Mouse (Mus musculus) cerebellum, adult 2 months (tissue): ENCODE results near the gene Rtf2. TPM values are rescaled to one million over a fixed set of nuclear protein-coding genes. Genes with fewer than 3 reads are reported as not detected.

ENCODE experiments used
- DNase-seq, 2 experiments: peaks; one replicate each; pipeline ENCODE4 v3.0.0; 2021
- H3K27ac ChIP-seq: fragments of 200-500 bp; 2 replicates; pipeline ENCODE4 v1.5.1; 2012; ENCODE audit warnings: low read length, control low read depth, inconsistent platforms; ENCODE audit not compliant: insufficient read depth
- H3K27me3 ChIP-seq: fragments of 200-500 bp; 2 replicates; pipeline ENCODE4 v1.6.1; 2012; ENCODE audit warnings: inconsistent platforms, mild to moderate bottlenecking, low read length, moderate library complexity; ENCODE audit not compliant: control insufficient read depth, insufficient read depth
- H3K4me1 ChIP-seq: fragments of 200-500 bp; 2 replicates; pipeline ENCODE4 v1.6.1; 2011; ENCODE audit warnings: low read length; ENCODE audit not compliant: control insufficient read depth, insufficient read depth
- H3K4me3 ChIP-seq: fragments of 200-500 bp; replicated peaks from 2 replicates; pipeline ENCODE3; 2011; ENCODE audit warnings: mild to moderate bottlenecking, low read depth, low read length, control low read depth; ENCODE audit not compliant: insufficient read depth
- CTCF ChIP-seq: fragments of 200-500 bp; IDR thresholded peaks from 2 replicates; pipeline ENCODE4 v1.5.1; 2011; ENCODE audit warnings: low read depth, mild to moderate bottlenecking, control low read depth, low read length, moderate library complexity, borderline replicate concordance; ENCODE audit not compliant: insufficient read depth
- POLR2A ChIP-seq: fragments of 200-500 bp; IDR thresholded peaks from 2 replicates; pipeline ENCODE4 v1.6.1; 2011; ENCODE audit warnings: low read length, control low read depth, borderline replicate concordance; ENCODE audit not compliant: insufficient read depth
- WGBS: fragments of 180-500 bp; shearing (Covaris S2); methylation state at CpG from one replicate; pipeline ENCODE4 v1.1.7; 2018; 5-methylcytosine and 5-hydroxymethylcytosine counted together
- polyA plus RNA-seq: library from polyadenylated mRNA; depleted of rRNA; stranded (reverse); fragments of >200 nt; gene quantifications from 2 replicates; pipeline ENCODE4 v1.2.3, GENCODE M21; 2012; rRNA removed

Gene Rtf2
- polyA plus RNA-seq, result 81.7 and 84.4 TPM in 2 replicates

- peak; percentile 45; the same call in 1 of the 2 replicates for TF ChIP-seq POLR2A
- no peak for TF ChIP-seq CTCF
- Histone ChIP-seq H3K27me3 (no peaks in the 10 kb centered on the region), H3K4me1 (peaks cover 5% of the 10 kb centered on the region; the same call in 1 of the 2 replicates), H3K27ac (peak within 1 kb of the TSS; percentile 18; the same call in 1 of the 2 replicates), H3K4me3 (peak within 1 kb of the TSS; percentile 96)
- WGBS, result under 1% methylated on average over 35 of the region's 35 CpGs
- DNase-seq, result peak; percentile 99 to 100
These were observed at the start of gene Rtf2 for GRCm38 (mm10) chr2:172439843-172440639. Rtf2 (plus strand) TSS chr2:172440556.

GRCm38 (mm10) chr2:172392041-172392521, 48.3 kb upstream of the Rtf2 start:
- H3K27me3 ChIP-seq, result no peaks in the 10 kb centered on the region
- H3K27ac ChIP-seq, result no peak overlapping the region
- TF ChIP-seq CTCF (no peak), POLR2A (no peak)
- WGBS, result 61% methylated on average over 10 of the region's 10 CpGs
- H3K4me3 ChIP-seq, result no peak overlapping the region
- no peaks in the 10 kb centered on the region for H3K4me1 ChIP-seq
- DNase-seq, result no peak

- TF ChIP-seq POLR2A (no peak), CTCF (no peak)
- DNase-seq, result no peak
- Histone ChIP-seq H3K27ac (no peak within 1 kb of the TSS), H3K4me1 (no peaks in the 10 kb centered on the region), H3K4me3 (no peak within 1 kb of the TSS), H3K27me3 (no peaks in the 10 kb centered on the region)
- WGBS, result 23% methylated on average over 13 of the region's 13 CpGs
These were observed 46.8 kb upstream of the Rtf2 start, which contains the start of gene Cass4 for GRCm38 (mm10) chr2:172393391-172394051. Cass4 (plus strand) TSS chr2:172393794.

GRCm38 (mm10) chr2:172394052-172394392, 46.3 kb upstream of the Rtf2 start:
- no peak for TF ChIP-seq POLR2A
- TF ChIP-seq CTCF, result no peak

GRCm38 (mm10) chr2:172394671-172395070, 45.7 kb upstream of the Rtf2 start:
- Histone ChIP-seq H3K4me1 (no peaks in the 10 kb centered on the region), H3K4me3 (no peak overlapping the region), H3K27me3 (no peaks in the 10 kb centered on the region), H3K27ac (no peak overlapping the region)
- no peak for TF ChIP-seq POLR2A
- TF ChIP-seq CTCF, result no peak
- no peak for DNase-seq
- WGBS, result 72% methylated on average over 4 of the region's 4 CpGs

More at GRCm38 (mm10) chr2:172394052-172394392, 46.3 kb upstream of the Rtf2 start:
- no peak overlapping the region for H3K4me3 ChIP-seq
- 71% methylated on average over 2 of the region's 2 CpGs for WGBS
- no peaks in the 10 kb centered on the region for H3K4me1 ChIP-seq
- H3K27me3 ChIP-seq, result no peaks in the 10 kb centered on the region
- H3K27ac ChIP-seq, result no peak overlapping the region
- DNase-seq, result no peak

- no peaks in the 10 kb centered on the region for H3K27me3 ChIP-seq
- no peak overlapping the region for H3K27ac ChIP-seq
- TF ChIP-seq CTCF (no peak), POLR2A (no peak)
- DNase-seq, result no peak
- H3K4me1 ChIP-seq, result no peaks in the 10 kb centered on the region
- WGBS, result 32% methylated on average over 9 of the region's 9 CpGs
- no peak overlapping the region for H3K4me3 ChIP-seq
These were observed 44.4 kb upstream of the Rtf2 start for GRCm38 (mm10) chr2:172395961-172396360.

- no peaks in the 10 kb centered on the region for H3K4me1 ChIP-seq
- no peak overlapping the region for H3K4me3 ChIP-seq
- no peak for DNase-seq
- no peak overlapping the region for H3K27ac ChIP-seq
- no peaks in the 10 kb centered on the region for H3K27me3 ChIP-seq
- WGBS, result 24% methylated on average over 9 of the region's 9 CpGs
- TF ChIP-seq POLR2A, result no peak
- TF ChIP-seq CTCF, result no peak
These were observed 40.5 kb upstream of the Rtf2 start for GRCm38 (mm10) chr2:172399901-172400300.
